Mouse (Mus musculus): ENCODE measurements around the gene Ccni.

The Ccni gene

DNA sequence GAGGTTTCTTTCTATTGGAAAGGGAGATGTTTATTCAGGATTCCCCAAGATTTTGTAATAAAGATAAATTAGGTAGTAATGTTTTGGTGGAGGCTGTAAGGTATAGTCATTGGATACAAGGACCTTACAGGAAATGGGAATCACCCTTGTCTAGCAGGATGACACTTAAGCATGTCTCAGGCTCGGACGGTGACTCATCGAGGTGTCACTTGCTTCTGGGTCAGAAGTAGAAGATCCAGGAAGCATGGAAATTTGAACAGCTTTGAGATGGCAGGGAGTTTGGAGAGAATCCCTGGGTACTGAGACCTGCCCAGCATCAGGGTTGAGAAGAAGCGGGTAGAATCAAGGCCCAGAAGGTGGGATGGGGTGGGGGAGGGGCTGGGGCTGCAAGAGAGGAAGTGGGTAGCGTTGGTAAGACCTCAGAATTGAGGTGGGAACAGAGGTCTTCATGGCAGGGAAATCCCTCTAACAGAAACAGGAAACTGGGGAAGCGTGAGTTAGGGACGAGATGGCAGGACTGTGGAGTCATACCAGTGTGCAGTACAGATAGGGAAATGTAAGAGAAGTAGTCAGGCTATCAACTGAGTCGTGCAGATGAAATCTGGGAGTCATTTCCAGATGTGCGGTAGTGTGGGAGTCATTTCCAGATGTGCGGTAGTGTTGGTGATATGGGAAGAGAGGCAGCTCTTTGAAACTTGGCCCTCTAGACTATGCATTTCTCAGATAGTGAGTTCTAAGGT lies 70.8 kb downstream of the Ccni start:
- DNase-seq: no peak

- peak in 1 of 2 experiments; percentile 25 for DNase-seq
Measured at GRCm38 (mm10) chr5:93133445-93134244, 72.7 kb downstream of the Ccni start.

Measured in kidney, adult 8-10 months (tissue).